Mouse (Mus musculus) ES-Bruce4 (cell line): Measurements from ENCODE around the gene Fam222b.

ENCODE experiments used
- CTCF ChIP-seq: IDR thresholded peaks from one replicate; pipeline ENCODE4 v1.8.1; 2011; ENCODE audit warnings: low read depth, low read length
- POLR2A ChIP-seq: IDR thresholded peaks from one replicate; pipeline ENCODE4 v1.8.1; 2011; ENCODE audit warnings: low read length; ENCODE audit not compliant: insufficient read depth

GRCm38 (mm10) chr11:78183884-78184514 lies 89.5 kb downstream of the Fam222b start:
- no peak for TF ChIP-seq POLR2A
- no peak for TF ChIP-seq CTCF
